Mouse (Mus musculus): ENCODE measurements around the gene Tmem37. TPM values are rescaled to one million over a fixed set of nuclear protein-coding genes. Genes with fewer than 3 reads are reported as not detected.
"Not testable (repeated sequence)": the region's sequence is repeated elsewhere in the genome, so short reads cannot be mapped to it uniquely, and the experiment has no call there.

The Tmem37 gene
- polyA plus RNA-seq, 1 experiment from 2014 or later, result 8.9 TPM

DNA sequence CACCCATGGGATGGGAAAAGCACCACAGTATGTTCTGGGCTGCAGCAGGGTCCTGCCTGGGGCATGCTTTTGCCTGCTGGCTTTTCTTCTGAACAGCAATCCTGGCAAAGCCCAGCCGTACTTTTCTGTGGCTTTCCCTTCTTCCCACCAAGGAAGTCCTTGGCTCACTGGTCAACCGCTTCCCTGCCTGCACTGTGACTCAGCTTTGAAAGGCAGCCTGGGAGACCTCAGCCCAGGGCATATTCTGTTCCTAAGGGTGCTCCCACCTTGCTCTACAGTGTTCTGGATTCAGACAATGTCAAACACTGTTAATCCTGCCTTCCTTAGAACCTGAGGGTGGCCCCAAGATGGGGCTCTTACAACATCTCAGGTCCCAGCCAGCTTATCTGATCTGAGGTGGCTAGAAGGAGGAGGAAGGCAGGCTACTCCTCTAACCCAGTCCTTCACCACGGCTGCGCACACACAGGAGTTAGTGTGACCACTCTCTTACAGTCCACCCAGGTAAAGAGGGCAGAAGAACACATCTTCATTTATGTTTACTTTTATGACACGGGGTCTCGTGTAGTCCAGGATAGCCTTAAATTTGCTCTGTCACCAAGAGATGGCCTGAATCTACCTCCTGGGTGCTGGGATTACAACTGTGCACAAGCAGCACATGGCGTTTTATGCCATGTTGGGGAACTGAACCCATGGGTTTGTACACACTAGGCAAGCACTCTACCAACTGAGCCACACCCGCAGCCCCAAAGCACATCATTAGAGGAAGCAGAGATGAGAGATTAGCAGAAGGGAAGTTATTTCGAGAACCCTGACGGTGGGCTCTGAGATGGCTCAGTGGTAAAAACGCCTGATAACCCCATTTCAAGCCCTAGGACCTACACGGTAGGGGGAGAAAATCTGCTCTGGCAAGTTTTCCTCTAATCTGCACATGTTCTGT lies 38.6 kb upstream of the Tmem37 start:
- Histone ChIP-seq H3K4me3 (no peak overlapping the region), H3K4me2 (replicated peaks) (no peak overlapping the region), H3K9ac (replicated peaks) (no peak overlapping the region), H3K4me1 (peaks cover 2% of the 10 kb centered on the region; the same call in 1 of the 2 replicates), H3K9me3 (no peaks in the 10 kb centered on the region), H3K27ac (replicated peaks) (no peak overlapping the region), H3K27me3 (no peaks in the 10 kb centered on the region), H3K36me3 (peaks cover 52% of the 10 kb centered on the region)
- WGBS, result 93% methylated on average over 12 of the region's 12 CpGs
- ATAC-seq (ENCODE audit: low FRiP score, low read depth), result no peak

DNA sequence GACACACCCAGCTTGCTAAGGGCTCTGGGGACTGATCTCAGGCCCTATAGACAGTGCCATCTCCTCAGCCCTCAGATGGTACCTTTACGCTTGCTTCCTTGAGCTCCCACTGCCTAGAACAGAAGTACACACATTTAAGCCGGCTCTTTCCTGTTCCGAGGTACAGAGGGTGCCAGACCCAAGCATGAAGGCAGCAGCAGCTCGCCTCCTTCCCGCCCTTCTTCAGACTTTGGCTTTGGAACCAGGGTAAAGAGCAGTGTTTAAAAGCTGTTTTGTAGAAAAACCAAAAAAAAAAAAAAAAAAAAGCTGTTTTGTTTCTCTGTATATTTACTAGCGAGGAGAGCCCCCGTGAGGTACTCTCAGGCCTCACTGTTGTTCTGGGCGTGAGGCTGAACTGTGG lies 37.9 kb upstream of the Tmem37 start:
- no peak overlapping the region for H3K27ac ChIP-seq (replicated peaks)
- H3K4me2 ChIP-seq (replicated peaks), result no peak overlapping the region
- H3K4me1 ChIP-seq, result no peaks in the 10 kb centered on the region; the same call in 1 of the 2 replicates
- WGBS, result 87% methylated on average over 8 of the region's 8 CpGs
- H3K9ac ChIP-seq (replicated peaks), result no peak overlapping the region
- H3K9me3 ChIP-seq, result no peaks in the 10 kb centered on the region
- H3K36me3 ChIP-seq, result peaks cover 52% of the 10 kb centered on the region
- H3K4me3 ChIP-seq, result no peak overlapping the region
- H3K27me3 ChIP-seq, result no peaks in the 10 kb centered on the region
- no peak for ATAC-seq (ENCODE audit: low FRiP score, low read depth)

DNA sequence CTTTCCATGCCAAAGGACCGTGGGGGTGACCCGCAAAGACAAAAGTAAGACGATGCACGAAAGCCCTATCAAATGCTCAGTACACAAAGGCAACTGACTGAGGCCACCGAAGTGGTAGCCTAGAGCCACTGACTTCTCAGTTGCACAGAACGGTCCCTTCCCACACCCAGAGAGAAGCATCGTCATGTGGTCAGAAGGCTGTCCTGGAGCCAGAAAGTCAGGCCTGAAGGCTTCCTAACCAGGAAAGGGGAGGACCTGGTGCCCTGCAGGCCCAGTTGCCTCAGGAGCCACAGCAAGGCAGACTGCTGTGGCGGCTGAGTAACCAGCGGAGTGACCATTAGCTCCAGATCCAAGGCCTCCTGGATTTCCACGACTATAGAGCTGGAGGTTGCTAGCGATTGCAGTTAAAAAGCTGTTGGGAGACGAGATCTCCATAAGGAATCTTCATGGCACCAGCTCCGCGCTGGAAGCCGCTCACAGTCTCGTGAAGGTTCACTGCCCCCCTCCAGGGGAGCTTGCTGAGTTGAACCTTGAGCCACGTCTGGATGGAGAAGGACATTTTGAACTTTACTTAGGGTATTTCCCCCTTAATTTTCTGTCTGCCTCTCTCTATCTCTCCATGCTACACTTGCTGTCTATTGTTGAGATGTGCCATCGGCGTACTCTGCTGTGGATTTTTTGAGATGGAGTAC lies 36.0 kb upstream of the Tmem37 start:
- no peaks in the 10 kb centered on the region for H3K27me3 ChIP-seq
- no peak overlapping the region for H3K4me2 ChIP-seq (replicated peaks)
- 88% methylated on average over 19 of the region's 19 CpGs for WGBS
- H3K27ac ChIP-seq (replicated peaks), result no peak overlapping the region
- peaks cover 36% of the 10 kb centered on the region for H3K36me3 ChIP-seq
- no peak for ATAC-seq (ENCODE audit: low FRiP score, low read depth)
- H3K9me3 ChIP-seq, result no peaks in the 10 kb centered on the region
- H3K4me1 ChIP-seq, result no peaks in the 10 kb centered on the region
- H3K9ac ChIP-seq (replicated peaks), result no peak overlapping the region
- H3K4me3 ChIP-seq, result no peak overlapping the region

DNA sequence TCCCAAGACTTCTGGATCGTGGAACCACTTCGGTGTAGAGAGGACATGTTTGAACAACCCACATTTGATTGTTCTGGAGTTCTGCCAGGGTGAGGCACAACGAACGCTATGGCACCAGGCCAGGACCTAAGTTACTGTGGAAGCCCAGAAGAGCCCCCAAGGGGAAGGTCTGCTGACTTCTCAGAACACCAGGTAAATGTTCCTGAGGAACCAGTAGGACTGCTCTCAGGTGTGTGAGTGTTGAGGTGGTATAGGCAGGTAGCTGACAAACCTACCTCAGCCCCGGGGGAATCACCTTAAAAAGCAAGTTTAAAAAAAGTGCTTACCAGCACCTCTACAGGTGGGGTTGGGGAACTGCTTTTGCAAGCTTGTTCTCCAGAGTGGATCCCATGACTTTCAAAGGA lies 31.7 kb upstream of the Tmem37 start:
- WGBS, result 89% methylated on average over 5 of the region's 5 CpGs

DNA sequence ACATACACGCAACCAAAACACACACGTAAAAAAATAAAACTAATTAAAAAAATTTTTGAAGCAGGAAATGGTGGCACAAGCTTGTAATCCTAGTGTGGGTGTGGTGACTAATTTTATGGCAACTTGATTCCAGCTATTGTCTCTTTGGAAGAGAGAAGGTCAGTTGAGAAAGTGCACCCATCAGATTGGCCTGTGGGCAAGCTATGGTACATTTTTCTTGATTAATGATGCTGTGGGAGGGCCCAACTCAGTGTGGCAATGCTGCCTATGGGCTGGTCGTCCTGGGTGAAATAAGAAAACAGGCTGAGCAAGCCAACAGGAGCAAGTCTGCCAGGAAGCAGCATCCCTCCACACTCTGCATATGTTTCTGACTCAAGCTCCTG lies 27.3 kb upstream of the Tmem37 start:
- H3K9ac ChIP-seq (replicated peaks), result no peak overlapping the region
- no peak for ATAC-seq (ENCODE audit: low FRiP score, low read depth)
- H3K4me2 ChIP-seq (replicated peaks), result no peak overlapping the region
- H3K9me3 ChIP-seq, result no peaks in the 10 kb centered on the region
- no peak overlapping the region for H3K4me3 ChIP-seq
- no peaks in the 10 kb centered on the region for H3K4me1 ChIP-seq
- WGBS, result 86% methylated on average over 3 of the region's 3 CpGs
- H3K27me3 ChIP-seq, result no peaks in the 10 kb centered on the region
- H3K36me3 ChIP-seq, result no peaks in the 10 kb centered on the region
- no peak overlapping the region for H3K27ac ChIP-seq (replicated peaks)

More for the DNA sequence above, 31.7 kb upstream of the Tmem37 start:
- Histone ChIP-seq H3K27me3 (no peaks in the 10 kb centered on the region), H3K36me3 (no peaks in the 10 kb centered on the region), H3K9ac (replicated peaks) (no peak overlapping the region), H3K9me3 (no peaks in the 10 kb centered on the region), H3K4me1 (no peaks in the 10 kb centered on the region), H3K4me2 (replicated peaks) (no peak overlapping the region), H3K4me3 (no peak overlapping the region), H3K27ac (replicated peaks) (no peak overlapping the region)
- no peak for ATAC-seq (ENCODE audit: low FRiP score, low read depth)

DNA sequence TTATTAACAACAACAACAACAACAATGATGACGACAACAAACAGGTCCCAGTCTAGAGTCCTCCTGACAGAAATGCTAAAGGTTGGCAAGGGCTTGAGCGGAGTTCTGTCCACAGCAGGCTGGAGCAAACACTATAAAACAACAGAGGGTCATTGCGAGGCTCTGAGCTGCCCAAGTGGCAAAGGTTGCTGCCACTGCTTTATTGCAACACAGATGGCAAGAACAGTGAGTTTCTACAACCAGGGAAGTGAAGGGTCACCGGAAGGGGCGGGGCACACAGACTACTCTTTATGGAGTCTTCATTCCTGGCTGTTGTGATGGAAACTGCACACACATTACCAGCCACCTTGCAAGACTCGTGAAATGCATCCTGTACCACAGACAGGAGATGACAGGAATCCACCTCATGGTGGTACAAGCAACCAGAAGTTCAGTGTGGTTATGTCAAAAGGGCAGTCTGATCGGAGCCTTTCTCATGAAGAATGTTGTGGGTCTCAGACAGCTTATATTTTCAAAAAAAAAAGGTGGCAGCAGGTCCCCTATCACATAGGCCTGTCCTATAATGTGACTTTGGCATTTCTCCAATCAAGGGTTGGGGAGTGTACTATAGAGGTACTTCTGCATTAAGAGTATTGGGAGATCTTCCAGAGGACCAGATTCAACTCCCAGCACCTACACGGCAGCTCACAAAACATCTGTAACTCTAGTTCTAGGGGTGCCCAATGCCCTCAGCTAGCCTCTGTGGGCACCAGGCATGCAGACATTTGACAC lies 26.8 kb upstream of the Tmem37 start:
- 76% methylated on average over 8 of the region's 8 CpGs for WGBS
- H3K27ac ChIP-seq (replicated peaks), result no peak overlapping the region
- no peak overlapping the region for H3K9ac ChIP-seq (replicated peaks)
- ATAC-seq (ENCODE audit: low FRiP score, low read depth), result no peak
- H3K4me1 ChIP-seq, result no peaks in the 10 kb centered on the region
- no peak overlapping the region for H3K4me2 ChIP-seq (replicated peaks)
- no peaks in the 10 kb centered on the region for H3K36me3 ChIP-seq
- no peak overlapping the region for H3K4me3 ChIP-seq
- no peaks in the 10 kb centered on the region for H3K27me3 ChIP-seq
- no peaks in the 10 kb centered on the region for H3K9me3 ChIP-seq

DNA sequence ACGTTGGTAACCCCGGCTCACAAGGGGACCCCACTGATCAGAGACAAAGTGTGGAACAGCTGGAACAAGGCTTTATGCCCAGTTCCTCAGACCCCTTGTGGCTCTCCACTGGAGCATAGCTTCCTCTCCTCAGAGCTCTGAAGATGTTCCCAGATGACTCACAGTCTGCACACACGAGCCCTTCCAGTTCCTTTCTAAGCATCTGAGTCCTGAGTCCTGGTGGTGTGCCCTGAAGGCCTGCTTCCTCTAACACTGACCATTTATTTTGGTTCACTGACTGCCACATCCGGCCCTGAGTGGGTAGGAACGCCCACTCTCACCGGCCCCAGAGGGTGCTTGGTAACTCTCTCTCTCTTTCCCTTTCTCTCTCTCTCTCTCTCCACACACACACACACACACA lies 25.6 kb upstream of the Tmem37 start:
- no peaks in the 10 kb centered on the region for H3K9me3 ChIP-seq
- no peaks in the 10 kb centered on the region for H3K27me3 ChIP-seq
- no peak overlapping the region for H3K4me3 ChIP-seq
- no peaks in the 10 kb centered on the region for H3K4me1 ChIP-seq
- no peak overlapping the region for H3K4me2 ChIP-seq (replicated peaks)
- H3K27ac ChIP-seq (replicated peaks), result no peak overlapping the region
- no peak for ATAC-seq (ENCODE audit: low FRiP score, low read depth)
- no peak overlapping the region for H3K9ac ChIP-seq (replicated peaks)
- H3K36me3 ChIP-seq, result no peaks in the 10 kb centered on the region
- 66% methylated on average over 6 of the region's 6 CpGs for WGBS

DNA sequence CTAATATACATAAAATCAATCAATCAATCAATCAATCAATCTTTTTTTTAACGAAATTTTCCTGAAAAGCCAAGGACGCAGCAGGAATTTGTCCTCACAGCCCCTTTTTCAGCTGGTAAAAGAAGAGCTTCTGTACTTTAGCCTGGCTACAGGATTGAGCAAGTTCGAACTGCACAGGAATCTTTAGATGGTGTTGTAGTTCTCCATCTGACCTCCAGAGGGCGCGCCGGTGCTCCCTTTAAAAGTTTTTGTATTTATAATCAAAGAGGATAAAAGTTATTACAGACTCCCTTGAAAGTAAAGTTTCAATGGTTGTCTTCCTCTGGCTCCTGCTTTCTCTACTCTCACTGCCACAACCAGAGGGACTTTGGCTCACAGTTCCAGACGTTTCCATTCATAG lies 24.5 kb upstream of the Tmem37 start:
- no peak for ATAC-seq (ENCODE audit: low FRiP score, low read depth)
- H3K27ac ChIP-seq (replicated peaks), result no peak overlapping the region
- H3K9ac ChIP-seq (replicated peaks), result no peak overlapping the region
- no peaks in the 10 kb centered on the region for H3K4me1 ChIP-seq
- H3K4me2 ChIP-seq (replicated peaks), result no peak overlapping the region
- no peak overlapping the region for H3K4me3 ChIP-seq
- 10% methylated on average over 7 of the region's 7 CpGs for WGBS
- H3K36me3 ChIP-seq, result no peaks in the 10 kb centered on the region
- no peaks in the 10 kb centered on the region for H3K9me3 ChIP-seq
- H3K27me3 ChIP-seq, result no peaks in the 10 kb centered on the region

DNA sequence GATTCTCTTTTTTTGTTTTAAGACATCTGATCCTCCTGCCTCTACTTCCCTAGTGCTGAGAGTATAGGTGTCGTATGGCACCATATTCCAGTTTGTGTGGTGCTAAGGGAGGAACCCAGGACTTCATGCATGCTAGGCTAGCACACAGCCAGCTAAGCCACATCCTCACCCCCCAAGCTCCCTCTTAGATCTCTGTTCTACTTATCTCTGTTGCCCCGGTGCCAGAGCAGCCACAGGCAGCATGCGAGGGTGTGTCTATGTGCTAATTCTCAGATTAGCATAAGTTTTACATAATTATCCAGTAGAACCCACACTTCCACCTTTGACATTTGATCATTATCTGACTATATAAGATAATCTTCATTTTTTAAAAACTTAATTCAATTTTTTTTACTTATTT lies 21.0 kb upstream of the Tmem37 start:
- no peak overlapping the region for H3K9ac ChIP-seq (replicated peaks)
- no peaks in the 10 kb centered on the region for H3K4me1 ChIP-seq
- 63% methylated on average over 3 of the region's 3 CpGs for WGBS
- no peak overlapping the region for H3K27ac ChIP-seq (replicated peaks)
- no peak overlapping the region for H3K4me2 ChIP-seq (replicated peaks)
- ATAC-seq (ENCODE audit: low FRiP score, low read depth), result no peak
- no peaks in the 10 kb centered on the region for H3K9me3 ChIP-seq
- no peaks in the 10 kb centered on the region for H3K36me3 ChIP-seq
- no peak overlapping the region for H3K4me3 ChIP-seq
- no peaks in the 10 kb centered on the region for H3K27me3 ChIP-seq

DNA sequence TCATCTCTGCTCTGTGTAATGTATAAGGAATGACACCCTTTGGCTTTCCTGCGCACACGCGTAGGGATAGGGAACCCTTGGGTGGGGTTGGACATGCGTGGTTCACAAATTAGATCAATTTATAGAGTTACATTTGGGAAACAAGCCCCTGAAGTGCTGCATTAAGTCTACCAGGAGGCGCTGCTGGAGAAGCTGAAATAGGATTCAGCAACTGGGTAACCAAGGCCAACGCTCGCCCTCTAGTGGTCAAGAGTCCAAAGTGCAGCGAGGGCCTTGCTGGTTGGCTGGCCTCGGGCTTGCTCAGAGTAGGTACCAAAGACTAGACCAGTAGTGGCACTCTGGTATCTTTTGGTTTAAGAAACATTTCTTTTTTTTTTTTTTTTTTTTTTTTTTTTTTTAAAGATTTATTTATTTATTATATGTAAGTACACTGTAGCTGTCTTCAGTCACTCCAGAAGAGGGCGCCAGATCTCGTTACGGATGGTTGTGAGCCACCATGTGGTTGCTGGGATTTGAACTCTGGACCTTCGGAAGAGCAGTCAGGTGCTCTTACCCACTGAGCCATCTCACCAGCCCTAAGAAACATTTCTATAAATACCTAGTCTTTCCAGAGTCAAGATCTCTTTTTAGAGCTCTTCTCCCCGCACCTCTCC lies 19.7 kb upstream of the Tmem37 start:
- H3K4me2 ChIP-seq (replicated peaks); H3K9me3 ChIP-seq; H3K4me3 ChIP-seq; H3K4me1 ChIP-seq; H3K27ac ChIP-seq (replicated peaks); H3K27me3 ChIP-seq; H3K9ac ChIP-seq (replicated peaks); H3K36me3 ChIP-seq: not testable (repeated sequence)
- ATAC-seq (ENCODE audit: low FRiP score, low read depth), result peak; percentile 40; the same call in 1 of the 2 replicates
- 55% methylated on average over 11 of the region's 14 CpGs for WGBS

DNA sequence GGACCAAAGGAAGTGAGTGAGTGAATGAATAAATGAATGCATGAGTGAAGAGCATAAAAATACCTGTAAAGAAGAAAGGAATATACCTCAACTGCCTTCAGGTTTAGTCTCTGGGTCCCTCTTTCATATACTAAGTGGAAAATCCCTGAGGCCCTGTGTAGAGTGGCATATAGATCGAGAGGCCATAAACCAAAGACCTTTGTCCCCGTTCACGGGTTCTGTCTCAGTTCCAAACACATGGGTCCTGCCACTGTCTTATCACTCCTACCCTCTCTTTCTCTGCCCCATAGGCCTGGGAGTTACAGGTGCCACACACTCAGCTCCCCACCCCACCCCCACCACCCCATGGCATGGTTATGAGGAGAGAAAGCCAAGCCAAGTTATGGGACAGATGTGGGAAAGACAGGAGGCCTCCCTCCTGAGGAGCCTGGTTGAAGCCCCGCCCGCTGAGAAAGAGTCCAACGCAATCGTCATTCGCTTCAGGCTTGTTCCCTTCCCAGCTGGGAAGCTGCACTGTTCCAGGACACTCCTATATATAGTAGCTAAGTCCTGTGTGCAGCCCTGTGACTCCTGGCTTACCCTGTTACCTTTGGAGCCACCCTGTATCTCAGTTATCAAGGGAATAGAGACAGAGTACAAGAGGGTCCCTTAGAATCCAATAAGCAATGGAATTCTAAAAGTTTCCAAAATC lies 17.2 kb upstream of the Tmem37 start:
- Histone ChIP-seq H3K4me1 (no peaks in the 10 kb centered on the region), H3K36me3 (no peaks in the 10 kb centered on the region), H3K9me3 (no peaks in the 10 kb centered on the region), H3K27me3 (no peaks in the 10 kb centered on the region), H3K4me2 (replicated peaks) (no peak overlapping the region), H3K4me3 (no peak overlapping the region), H3K27ac (replicated peaks) (no peak overlapping the region), H3K9ac (replicated peaks) (no peak overlapping the region)
- no peak for ATAC-seq (ENCODE audit: low FRiP score, low read depth)
- 88% methylated on average over 8 of the region's 8 CpGs for WGBS
